Mouse (Mus musculus): ENCODE measurements around the gene Amn1. TPM values are rescaled to one million over a fixed set of nuclear protein-coding genes. Genes with fewer than 3 reads are reported as not detected.
"Not testable (repeated sequence)": the region's sequence is repeated elsewhere in the genome, so short reads cannot be mapped to it uniquely, and the experiment has no call there.

Gene Amn1
- total and polyA plus RNA-seq, 2 experiments from 2014 or later, result 50.3 to 88.2 TPM

- H3K27me3 ChIP-seq (ENCODE audit: insufficient read depth, low read length), result no peaks in the 10 kb centered on the region
- no peak for TF ChIP-seq CTCF (IDR thresholded peaks at IDR 0.05)
- no peaks in the 10 kb centered on the region for H3K4me1 ChIP-seq (ENCODE audit: insufficient read depth, low read length)
- H3K9ac ChIP-seq (replicated peaks; ENCODE audit: low read length, poor library complexity, severe bottlenecking), result no peak overlapping the region
- H3K4me2 ChIP-seq (ENCODE audit: low read depth, low read length, poor library complexity, severe bottlenecking), result no peak overlapping the region
- H3K27ac ChIP-seq (ENCODE audit: low read depth, low read length), result no peak overlapping the region
- H3K4me3 ChIP-seq (ENCODE audit: low read depth, low read length), result no peak overlapping the region
- no peaks in the 10 kb centered on the region for H3K9me3 ChIP-seq (ENCODE audit: low read length)
- ATAC-seq (ENCODE audit: low FRiP score), result no peak
- DNase-seq (ENCODE audit: low spot score), result no peak
- no peaks in the 10 kb centered on the region for H3K36me3 ChIP-seq (ENCODE audit: insufficient read depth, low read length)
- WGBS, result 84% methylated on average over 3 of the region's 3 CpGs
Observed at GRCm38 (mm10) chr6:149197116-149197515, 8.6 kb upstream of the Amn1 start.

DNA sequence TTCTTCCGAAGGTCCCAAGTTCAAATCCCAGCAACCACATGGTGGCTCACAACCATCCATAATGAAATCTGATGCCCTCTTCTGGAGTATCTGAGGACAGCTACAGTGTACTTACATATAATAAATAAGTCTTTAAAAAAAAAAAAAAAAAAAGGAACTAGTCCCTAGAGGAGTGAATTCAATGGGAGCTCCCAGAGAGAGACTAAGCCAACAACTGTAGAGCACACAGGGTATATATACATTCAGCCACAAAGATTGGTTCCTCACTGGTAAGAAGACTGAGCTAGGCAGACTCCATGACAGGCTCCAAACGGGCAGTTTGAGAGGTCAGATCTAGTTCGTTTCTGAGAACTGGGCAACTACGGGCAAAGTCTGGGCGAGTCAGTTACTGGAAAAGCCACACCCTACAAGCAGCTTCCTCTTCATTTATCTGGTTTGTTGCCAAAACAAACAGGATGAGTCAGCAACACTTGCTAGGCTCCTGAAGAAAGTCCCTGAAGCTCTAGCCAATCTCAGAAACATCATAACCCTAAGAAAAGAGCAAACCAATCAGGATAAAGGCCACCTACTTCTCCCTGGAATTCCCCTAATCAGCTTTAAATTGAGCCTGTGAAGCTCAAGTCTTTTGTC, 4.9 kb upstream of the Amn1 start:
- TF ChIP-seq CTCF (IDR thresholded peaks at IDR 0.05), result no peak
- Histone ChIP-seq H3K4me3 (ENCODE audit: low read depth, low read length) (no peak overlapping the region), H3K4me1 (ENCODE audit: insufficient read depth, low read length) (no peaks in the 10 kb centered on the region), H3K36me3 (ENCODE audit: insufficient read depth, low read length) (no peaks in the 10 kb centered on the region), H3K9me3 (ENCODE audit: low read length) (no peaks in the 10 kb centered on the region), H3K4me2 (ENCODE audit: low read depth, low read length, poor library complexity, severe bottlenecking) (no peak overlapping the region), H3K27me3 (ENCODE audit: insufficient read depth, low read length) (no peaks in the 10 kb centered on the region), H3K9ac (replicated peaks; ENCODE audit: low read length, poor library complexity, severe bottlenecking) (no peak overlapping the region), H3K27ac (ENCODE audit: low read depth, low read length) (no peak overlapping the region)
- DNase-seq (ENCODE audit: low spot score), result no peak
- ATAC-seq (ENCODE audit: low FRiP score), result no peak
- 74% methylated on average over 5 of the region's 5 CpGs for WGBS

- not testable (repeated sequence) for H3K9me3 ChIP-seq (ENCODE audit: low read length); H3K27ac ChIP-seq (ENCODE audit: low read depth, low read length); H3K4me3 ChIP-seq (ENCODE audit: low read depth, low read length); H3K9ac ChIP-seq (replicated peaks; ENCODE audit: low read length, poor library complexity, severe bottlenecking); H3K4me1 ChIP-seq (ENCODE audit: insufficient read depth, low read length); H3K4me2 ChIP-seq (ENCODE audit: low read depth, low read length, poor library complexity, severe bottlenecking); DNase-seq (ENCODE audit: low spot score); H3K27me3 ChIP-seq (ENCODE audit: insufficient read depth, low read length); H3K36me3 ChIP-seq (ENCODE audit: insufficient read depth, low read length); ATAC-seq (ENCODE audit: low FRiP score)
- 88% methylated on average over 5 of the region's 5 CpGs for WGBS
Observed at GRCm38 (mm10) chr6:149191951-149192350, 3.4 kb upstream of the Amn1 start.

DNA sequence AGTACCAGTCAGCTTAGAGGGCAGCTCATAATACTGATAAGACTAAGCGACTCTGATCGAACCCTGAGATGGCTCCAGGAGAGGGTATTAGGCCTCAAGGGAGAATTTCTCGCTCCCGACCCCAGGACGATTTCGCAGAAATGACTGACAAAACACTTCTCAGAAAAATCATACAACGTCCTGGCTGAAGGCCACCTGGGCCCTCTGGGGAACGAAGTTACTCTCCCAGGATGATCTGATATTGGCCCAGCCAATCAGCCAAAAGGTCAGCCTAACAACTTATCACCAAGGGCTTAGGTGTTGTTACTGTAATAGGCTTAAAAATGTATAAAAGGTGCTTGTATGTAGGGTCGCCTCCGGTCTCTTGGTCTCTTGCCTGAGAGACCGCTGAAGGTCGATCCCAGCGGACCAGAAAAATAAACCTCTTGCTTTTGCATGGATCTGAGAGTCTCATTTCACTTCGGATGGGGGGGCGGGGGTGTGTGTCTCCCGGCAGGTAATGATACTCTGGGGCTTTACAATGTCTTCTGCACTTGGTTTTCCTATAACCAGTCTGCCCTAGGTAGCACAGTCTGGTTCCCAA, 919 bp upstream of the Amn1 start:
- Histone ChIP-seq H3K27ac (ENCODE audit: low read depth, low read length) (peak overlapping the region; percentile 72; the same call in 1 of the 2 replicates), H3K4me2 (ENCODE audit: low read depth, low read length, poor library complexity, severe bottlenecking) (peak overlapping the region; percentile 65; the same call in 1 of the 2 replicates), H3K4me1 (ENCODE audit: insufficient read depth, low read length) (peaks cover 7% of the 10 kb centered on the region; the same call in 1 of the 2 replicates), H3K9ac (replicated peaks; ENCODE audit: low read length, poor library complexity, severe bottlenecking) (no peak overlapping the region), H3K27me3 (ENCODE audit: insufficient read depth, low read length) (no peaks in the 10 kb centered on the region), H3K9me3 (ENCODE audit: low read length) (no peaks in the 10 kb centered on the region), H3K4me3 (ENCODE audit: low read depth, low read length) (no peak overlapping the region), H3K36me3 (ENCODE audit: insufficient read depth, low read length) (no peaks in the 10 kb centered on the region)
- ATAC-seq (ENCODE audit: low FRiP score) (no peak), DNase-seq (ENCODE audit: low spot score) (no peak)
- no peak for TF ChIP-seq CTCF (IDR thresholded peaks at IDR 0.05)
- 94% methylated on average over 16 of the region's 16 CpGs for WGBS

DNA sequence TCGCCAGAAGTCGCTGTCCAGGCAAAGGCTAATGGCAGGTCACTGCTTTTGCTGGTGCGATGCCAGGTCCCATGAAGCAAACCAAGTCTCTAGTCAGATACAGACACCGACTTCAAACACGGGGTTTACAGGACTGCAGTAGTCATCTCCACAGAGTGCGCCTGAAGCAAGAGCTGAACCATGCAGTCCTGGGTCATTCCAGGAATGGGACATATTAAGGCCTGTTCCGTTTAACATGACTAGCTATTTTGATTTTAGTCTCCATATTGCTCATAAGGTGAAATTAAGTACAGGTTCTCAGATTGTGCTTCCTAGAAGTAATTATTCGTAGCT, 379 bp upstream of the Amn1 start:
- H3K4me1 ChIP-seq (ENCODE audit: insufficient read depth, low read length), result peaks cover 7% of the 10 kb centered on the region; the same call in 1 of the 2 replicates
- ATAC-seq (ENCODE audit: low FRiP score) (peak; percentile 78), DNase-seq (ENCODE audit: low spot score) (no peak)
- no peak for TF ChIP-seq CTCF (IDR thresholded peaks at IDR 0.05)
- no peaks in the 10 kb centered on the region for H3K9me3 ChIP-seq (ENCODE audit: low read length)
- H3K4me3 ChIP-seq (ENCODE audit: low read depth, low read length), result peak overlapping the region; percentile 77
- WGBS, result 37% methylated on average over 8 of the region's 8 CpGs
- peak overlapping the region; percentile 72 for H3K27ac ChIP-seq (ENCODE audit: low read depth, low read length)
- H3K27me3 ChIP-seq (ENCODE audit: insufficient read depth, low read length), result no peaks in the 10 kb centered on the region
- no peaks in the 10 kb centered on the region for H3K36me3 ChIP-seq (ENCODE audit: insufficient read depth, low read length)
- peak overlapping the region; percentile 51; the same call in 1 of the 2 replicates for H3K9ac ChIP-seq (replicated peaks; ENCODE audit: low read length, poor library complexity, severe bottlenecking)
- H3K4me2 ChIP-seq (ENCODE audit: low read depth, low read length, poor library complexity, severe bottlenecking), result peak overlapping the region; percentile 65

GRCm38 (mm10) chr6:149187371-149187770, 1.1 kb downstream of the Amn1 start:
- no peak for ATAC-seq (ENCODE audit: low FRiP score)
- no peak overlapping the region for H3K27ac ChIP-seq (ENCODE audit: low read depth, low read length)
- no peaks in the 10 kb centered on the region for H3K9me3 ChIP-seq (ENCODE audit: low read length)
- peak overlapping the region; percentile 77 for H3K4me3 ChIP-seq (ENCODE audit: low read depth, low read length)
- no peak for TF ChIP-seq CTCF (IDR thresholded peaks at IDR 0.05)
- 67% methylated on average over 1 of the region's 1 CpGs for WGBS
- 0 out of 2 replicates have a peak, but pooled peaks cover under 1% of the 10 kb centered on the region for H3K36me3 ChIP-seq (ENCODE audit: insufficient read depth, low read length)
- H3K4me1 ChIP-seq (ENCODE audit: insufficient read depth, low read length), result peaks cover 7% of the 10 kb centered on the region; the same call in 1 of the 2 replicates
- peak overlapping the region; percentile 93; the same call in 1 of the 2 replicates for H3K9ac ChIP-seq (replicated peaks; ENCODE audit: low read length, poor library complexity, severe bottlenecking)
- H3K27me3 ChIP-seq (ENCODE audit: insufficient read depth, low read length), result no peaks in the 10 kb centered on the region
- no peak for DNase-seq (ENCODE audit: low spot score)
- H3K4me2 ChIP-seq (ENCODE audit: low read depth, low read length, poor library complexity, severe bottlenecking), result peak overlapping the region; percentile 60

All from midbrain, postnatal 0 days (tissue).